In the genomic region with DNA sequence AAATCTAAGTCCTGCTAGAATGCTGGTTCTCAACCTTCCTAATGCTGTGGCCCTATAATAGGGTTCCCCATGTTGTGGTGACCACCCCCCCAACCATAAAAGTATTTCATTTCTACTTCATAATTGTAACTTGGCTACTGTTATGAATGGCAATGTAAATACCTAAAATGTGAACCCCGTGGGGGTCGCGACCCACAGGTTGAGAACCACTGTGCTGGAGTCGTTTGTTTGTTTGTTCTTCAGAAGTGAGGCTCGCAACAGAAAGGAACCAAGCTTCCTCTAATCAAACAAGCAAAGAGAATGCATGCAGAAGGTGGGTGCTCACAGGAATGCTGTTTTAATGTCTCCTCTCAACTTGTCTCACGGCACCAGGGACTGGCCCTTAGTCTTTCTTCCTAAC, we compare ENCODE assay signal across 23 mouse cellular contexts.
DNase-seq lines count a peak whose midpoint lies in the region; ATAC-seq and TF ChIP-seq lines count a peak whose summit lies in the region.
"Had no signal": no experiment of that assay in that cellular context is flagged by ENCODE, and none has a peak within 500 bp of the region (broad histone marks: within the 10 kb centered on the region; RNA-seq: fewer than 3 reads in every experiment).

No protein-coding gene starts in this region.

- dilution Hi-C loops in CH12.LX (cut with MboI; ENCODE audit: extremely low pct_ligation_motif_present, extremely low pct_unique_long_range_greater_than_20kb, low sequenced_read_pairs): no loop called here

- 0 out of 2 replicates have a peak overlapping the region, but pooled peaks have one; percentile 13 for H3K27ac ChIP-seq in intestine, embryonic 15.5 days
- H3K27ac ChIP-seq in intestine, postnatal 0 days (ENCODE audit: low read depth, low read length): no peak overlapping the region
- no peak overlapping the region for H3K27ac ChIP-seq in CH12.LX (ENCODE audit: insufficient read depth, low read depth)
- H3K27ac ChIP-seq in limb, embryonic 13.5 days: peak overlapping the region; percentile 33; the same call in 1 of the 2 replicates
- no peak overlapping the region for H3K27ac ChIP-seq in hindbrain, embryonic 11.5 days (ENCODE audit: low read depth, low read length)
- H3K27ac ChIP-seq: embryonic facial prominence, embryonic 12.5 days; forebrain, embryonic 13.5 days; forebrain, embryonic 15.5 days had no signal

- H3K27me3 ChIP-seq in intestine, embryonic 15.5 days (replicated peaks): no peaks in the 10 kb centered on the region
- H3K27me3 ChIP-seq in intestine, postnatal 0 days (replicated peaks; ENCODE audit: control insufficient read depth, insufficient read depth, low read length): no peaks in the 10 kb centered on the region
- H3K27me3 ChIP-seq in CH12.LX (replicated peaks): no peaks in the 10 kb centered on the region
- 0 out of 2 replicates have a peak, but pooled peaks cover 5% of the 10 kb centered on the region for H3K27me3 ChIP-seq in limb, embryonic 13.5 days
- H3K27me3 ChIP-seq in hindbrain, embryonic 11.5 days (ENCODE audit: control insufficient read depth, insufficient read depth, low read length): no peaks in the 10 kb centered on the region
- H3K27me3 ChIP-seq: embryonic facial prominence, embryonic 12.5 days; forebrain, embryonic 13.5 days; forebrain, embryonic 15.5 days had no signal

- no peak for TF ChIP-seq RAD21 in CH12.LX (IDR thresholded peaks at IDR 0.05; ENCODE audit: low read depth, low read length)

- H3K4me3 ChIP-seq in intestine, embryonic 15.5 days (replicated peaks): no peak overlapping the region
- H3K4me3 ChIP-seq in intestine, postnatal 0 days (ENCODE audit: low read depth, low read length): no peak overlapping the region
- H3K4me3 ChIP-seq in CH12.LX (replicated peaks in 1 of 3; ENCODE audit: low read depth in 2 of 3, low read length in 2 of 3, poor library complexity in 1 of 3): no peak overlapping the region
- no peak overlapping the region for H3K4me3 ChIP-seq in limb, embryonic 13.5 days
- H3K4me3 ChIP-seq in hindbrain, embryonic 11.5 days (ENCODE audit: low read depth, low read length): no peak overlapping the region
- H3K4me3 ChIP-seq: embryonic facial prominence, embryonic 10.5 days; embryonic facial prominence, embryonic 12.5 days; forebrain, embryonic 13.5 days; forebrain, embryonic 15.5 days had no signal

- no peaks in the 10 kb centered on the region; the same call in 1 of the 2 replicates for H3K79me2 ChIP-seq in CH12.LX (replicated peaks; ENCODE audit: control insufficient read depth, extremely low read depth, insufficient read depth, poor library complexity, severe bottlenecking)

- DNase-seq in CH12.LX (ENCODE audit: extremely low read depth): no peak
- no peak for DNase-seq in hindbrain, embryonic 11.5 days (ENCODE audit: low spot score)
- DNase-seq: adrenal gland, adult 8-10 months; adrenal gland, postnatal 14 days; adrenal gland, postnatal 36 days; B cell, adult 2 months; cerebellum, adult 11-12 months; cerebellum, adult 2 months; cerebellum, adult 9-10 months; cerebellum, postnatal 10 days; cerebellum, postnatal 25 days; forebrain, postnatal 0 days had no signal

- no peak for TF ChIP-seq EP300 in CH12.LX (IDR thresholded peaks at IDR 0.05; ENCODE audit: low read length)

- H3K9me3 ChIP-seq in intestine, embryonic 15.5 days: no peaks in the 10 kb centered on the region
- no peaks in the 10 kb centered on the region for H3K9me3 ChIP-seq in intestine, postnatal 0 days (ENCODE audit: control insufficient read depth)
- H3K9me3 ChIP-seq in CH12.LX (replicated peaks; ENCODE audit: low read length): no peaks in the 10 kb centered on the region
- H3K9me3 ChIP-seq in limb, embryonic 13.5 days: no peaks in the 10 kb centered on the region
- H3K9me3 ChIP-seq in hindbrain, embryonic 11.5 days (ENCODE audit: control insufficient read depth, low read length): no peaks in the 10 kb centered on the region
- H3K9me3 ChIP-seq: embryonic facial prominence, embryonic 10.5 days; embryonic facial prominence, embryonic 12.5 days; forebrain, embryonic 13.5 days; forebrain, embryonic 15.5 days; G1E had no signal

- H3K9ac ChIP-seq in intestine, embryonic 15.5 days: no peak overlapping the region
- no peak overlapping the region for H3K9ac ChIP-seq in intestine, postnatal 0 days (ENCODE audit: low read depth, low read length)
- H3K9ac ChIP-seq in CH12.LX (ENCODE audit: insufficient read depth, low read depth): no peak overlapping the region
- no peak overlapping the region for H3K9ac ChIP-seq in limb, embryonic 13.5 days
- H3K9ac ChIP-seq in hindbrain, embryonic 11.5 days (ENCODE audit: low read depth, low read length): no peak overlapping the region
- H3K9ac ChIP-seq: embryonic facial prominence, embryonic 12.5 days; forebrain, embryonic 13.5 days; forebrain, embryonic 15.5 days; forebrain, postnatal 0 days had no signal

- H3K4me2 ChIP-seq in intestine, embryonic 15.5 days (replicated peaks): no peak overlapping the region
- H3K4me2 ChIP-seq in intestine, postnatal 0 days (replicated peaks; ENCODE audit: low read depth): no peak overlapping the region
- H3K4me2 ChIP-seq in CH12.LX (ENCODE audit: insufficient read depth, low read depth, poor library complexity, severe bottlenecking): no peak overlapping the region
- H3K4me2 ChIP-seq in limb, embryonic 13.5 days (replicated peaks): peak overlapping the region; percentile 55; the same call in 1 of the 2 replicates
- no peak overlapping the region for H3K4me2 ChIP-seq in hindbrain, embryonic 11.5 days (replicated peaks; ENCODE audit: low read depth, low read length)
- H3K4me2 ChIP-seq: embryonic facial prominence, embryonic 12.5 days; forebrain, embryonic 13.5 days; forebrain, embryonic 15.5 days had no signal

- no peaks in the 10 kb centered on the region for H3K36me3 ChIP-seq in intestine, embryonic 15.5 days
- no peaks in the 10 kb centered on the region for H3K36me3 ChIP-seq in intestine, postnatal 0 days (ENCODE audit: control insufficient read depth, insufficient read depth)
- H3K36me3 ChIP-seq in CH12.LX (replicated peaks in 1 of 2; ENCODE audit: control insufficient read depth in 1 of 2, insufficient read depth in 1 of 2, low read length in 1 of 2): no peaks in the 10 kb centered on the region
- no peaks in the 10 kb centered on the region for H3K36me3 ChIP-seq in limb, embryonic 13.5 days
- H3K36me3 ChIP-seq in hindbrain, embryonic 11.5 days (ENCODE audit: control insufficient read depth, insufficient read depth, low read length): no peaks in the 10 kb centered on the region
- H3K36me3 ChIP-seq: embryonic facial prominence, embryonic 10.5 days; embryonic facial prominence, embryonic 12.5 days; forebrain, embryonic 15.5 days; G1E had no signal

- in situ Hi-C loops in CH12.LX (cut with MboI; ENCODE audit: low pct_ligation_motif_present, low pct_unique_long_range_greater_than_20kb, low sequenced_read_pairs): no loop called here

- TF ChIP-seq POLR2A in CH12.LX (IDR thresholded peaks at IDR 0.05; ENCODE audit: low read depth, low read length): no peak

- no peaks in the 10 kb centered on the region for H3K4me1 ChIP-seq in intestine, embryonic 15.5 days (replicated peaks)
- no peaks in the 10 kb centered on the region for H3K4me1 ChIP-seq in intestine, postnatal 0 days (replicated peaks; ENCODE audit: control insufficient read depth, insufficient read depth, low read length)
- H3K4me1 ChIP-seq in CH12.LX (ENCODE audit: control insufficient read depth in 1 of 2, insufficient read depth in 2 of 2): 0 out of 4 replicates have a peak, but pooled peaks cover 0 to 2% of the 10 kb centered on the region in 2 experiments
- H3K4me1 ChIP-seq in limb, embryonic 13.5 days: peaks cover 14% of the 10 kb centered on the region
- no peaks in the 10 kb centered on the region for H3K4me1 ChIP-seq in hindbrain, embryonic 11.5 days (replicated peaks; ENCODE audit: control insufficient read depth, insufficient read depth, low read length)
- H3K4me1 ChIP-seq: forebrain, embryonic 13.5 days; forebrain, embryonic 15.5 days had no signal

- no peak for TF ChIP-seq CTCF in intestine, postnatal 0 days (IDR thresholded peaks at IDR 0.05; ENCODE audit: low read depth)
- TF ChIP-seq CTCF in CH12.LX (conservative IDR thresholded peaks at IDR 0.05 in 1 of 2, IDR thresholded peaks at IDR 0.05 in 1 of 2; ENCODE audit: low read depth in 2 of 2, low read length in 2 of 2): no peak

- WGBS in intestine, embryonic 15.5 days: 70% methylated on average over 6 of the region's 6 CpGs
- 65% methylated on average over 6 of the region's 6 CpGs for WGBS in intestine, postnatal 0 days
- 79% methylated on average over 6 of the region's 6 CpGs for WGBS in limb, embryonic 13.5 days
- 73% methylated on average over 6 of the region's 6 CpGs for WGBS in hindbrain, embryonic 11.5 days

- ATAC-seq in intestine, embryonic 15.5 days: no peak
- ATAC-seq in intestine, postnatal 0 days: no peak
- ATAC-seq in limb, embryonic 13.5 days (ENCODE audit: low FRiP score, low read depth): no peak
- ATAC-seq in hindbrain, embryonic 11.5 days (ENCODE audit: low FRiP score): no peak
- ATAC-seq: activated CD4-positive, CD25-positive, alpha-beta regulatory T cell, adult 4 months; CD4-positive, CD25-positive, alpha-beta regulatory T cell, adult 4 months; forebrain, embryonic 13.5 days; forebrain, embryonic 15.5 days; forebrain, postnatal 0 days; Patski had no signal

TF ChIP-seq in CH12.LX, 34 proteins besides CTCF, POLR2A, EP300 and RAD21:
- peak; percentile 95 for TF ChIP-seq CHD2 (IDR thresholded peaks at IDR 0.05; ENCODE audit: low read length)
- no peak for TF ChIP-seq SIN3A (IDR thresholded peaks at IDR 0.05; ENCODE audit: low read length)
- no peak for TF ChIP-seq E2F4 (IDR thresholded peaks at IDR 0.05; ENCODE audit: insufficient replicate concordance, low read depth, low read length)

Comparison
In these comparisons a context has a peak if more than half of its experiments do, and no peak if none do; other contexts are left out.
1. H3K27ac ChIP-seq: peak in intestine, embryonic 15.5 days (single experiment) and limb, embryonic 13.5 days (single experiment); none in intestine, postnatal 0 days (single experiment), CH12.LX (single experiment) and hindbrain, embryonic 11.5 days (single experiment).